Mouse (Mus musculus): ENCODE results near the gene Abcb9.

- TF ChIP-seq CTCF (IDR thresholded peaks at IDR 0.05; ENCODE audit: low read depth) (no peak), EP300 (IDR thresholded peaks at IDR 0.05; ENCODE audit: low read depth) (no peak)
Observed at GRCm38 (mm10) chr5:124035406-124035805, 60.2 kb downstream of the Abcb9 start.
